Mouse (Mus musculus) testis, adult 2 months (tissue): ENCODE measurements at regions not wholly inside any gene's neighbourhood (a gene's known extent, or its start where the extent isn't known, plus 50 kb on each side); places are given as distances from the start of the nearest gene placed in this dataset.

Source experiments
- H3K27ac ChIP-seq: fragments of 200-500 bp; 2 replicates; pipeline ENCODE4 v1.5.1; 2012; ENCODE audit warnings: low read depth, low read length; ENCODE audit not compliant: control insufficient read depth, insufficient read depth
- H3K27me3 ChIP-seq: fragments of 200-500 bp; 2 replicates; pipeline ENCODE4 v1.6.1; 2012; ENCODE audit warnings: mild to moderate bottlenecking, low read length, moderate library complexity; ENCODE audit not compliant: control insufficient read depth, insufficient read depth
- H3K36me3 ChIP-seq: fragments of 200-500 bp; 2 replicates; pipeline ENCODE4 v1.6.1; 2012; ENCODE audit warnings: mild to moderate bottlenecking, low read length; ENCODE audit not compliant: control insufficient read depth, insufficient read depth
- H3K4me1 ChIP-seq: fragments of 200-500 bp; 2 replicates; pipeline ENCODE4 v1.6.1; 2012; ENCODE audit warnings: low read length; ENCODE audit not compliant: control insufficient read depth, insufficient read depth
- H3K4me3 ChIP-seq: fragments of 200-500 bp; 2 replicates; pipeline ENCODE4 v1.5.1; 2012; ENCODE audit warnings: low read depth, mild to moderate bottlenecking, low read length, moderate library complexity, mixed read lengths; ENCODE audit not compliant: control insufficient read depth
- CTCF ChIP-seq: fragments of 200-500 bp; IDR thresholded peaks from 2 replicates; pipeline ENCODE4 v1.5.1; 2012; ENCODE audit warnings: low read depth, mild to moderate bottlenecking, inconsistent platforms, low read length, moderate library complexity; ENCODE audit not compliant: control insufficient read depth, insufficient read depth, insufficient replicate concordance
- POLR2A ChIP-seq: fragments of 200-500 bp; IDR thresholded peaks from 2 replicates; pipeline ENCODE4 v1.6.1; 2012; ENCODE audit warnings: low read depth, mild to moderate bottlenecking, inconsistent platforms, low read length, moderate library complexity; ENCODE audit not compliant: control insufficient read depth

GRCm38 (mm10) chr2:173351831-173352755 is 75.8 kb upstream of the Pmepa1 start:
- Histone ChIP-seq H3K4me1 (no peaks in the 10 kb centered on the region; the same call in 1 of the 2 replicates), H3K4me3 (no peak overlapping the region), H3K27ac (peak overlapping the region; percentile 59), H3K27me3 (no peaks in the 10 kb centered on the region), H3K36me3 (no peaks in the 10 kb centered on the region)
- no peak for TF ChIP-seq POLR2A
- no peak for TF ChIP-seq CTCF

GRCm38 (mm10) chr2:173352756-173353139 is 76.4 kb upstream of the Pmepa1 start:
- TF ChIP-seq CTCF: no peak
- TF ChIP-seq POLR2A: no peak
- Histone ChIP-seq H3K27ac (peak overlapping the region; percentile 59), H3K36me3 (no peaks in the 10 kb centered on the region), H3K4me3 (no peak overlapping the region), H3K4me1 (no peaks in the 10 kb centered on the region; the same call in 1 of the 2 replicates), H3K27me3 (no peaks in the 10 kb centered on the region)

- Histone ChIP-seq H3K27ac (no peak overlapping the region), H3K4me1 (no peaks in the 10 kb centered on the region; the same call in 1 of the 2 replicates), H3K36me3 (no peaks in the 10 kb centered on the region)
These were observed 77.3 kb upstream of the Pmepa1 start for GRCm38 (mm10) chr2:173353435-173354241.

GRCm38 (mm10) chr2:173356786-173357185 is 80.5 kb upstream of the Pmepa1 start:
- H3K36me3 ChIP-seq: no peaks in the 10 kb centered on the region
- H3K27me3 ChIP-seq: no peaks in the 10 kb centered on the region
- no peak overlapping the region for H3K27ac ChIP-seq
- no peaks in the 10 kb centered on the region; the same call in 1 of the 2 replicates for H3K4me1 ChIP-seq
- no peak for TF ChIP-seq CTCF
- TF ChIP-seq POLR2A: no peak
- H3K4me3 ChIP-seq: no peak overlapping the region

More at GRCm38 (mm10) chr2:173353435-173354241, 77.3 kb upstream of the Pmepa1 start:
- TF ChIP-seq POLR2A (no peak), CTCF (no peak)
- H3K27me3 ChIP-seq: no peaks in the 10 kb centered on the region
- H3K4me3 ChIP-seq: no peak overlapping the region

DNA sequence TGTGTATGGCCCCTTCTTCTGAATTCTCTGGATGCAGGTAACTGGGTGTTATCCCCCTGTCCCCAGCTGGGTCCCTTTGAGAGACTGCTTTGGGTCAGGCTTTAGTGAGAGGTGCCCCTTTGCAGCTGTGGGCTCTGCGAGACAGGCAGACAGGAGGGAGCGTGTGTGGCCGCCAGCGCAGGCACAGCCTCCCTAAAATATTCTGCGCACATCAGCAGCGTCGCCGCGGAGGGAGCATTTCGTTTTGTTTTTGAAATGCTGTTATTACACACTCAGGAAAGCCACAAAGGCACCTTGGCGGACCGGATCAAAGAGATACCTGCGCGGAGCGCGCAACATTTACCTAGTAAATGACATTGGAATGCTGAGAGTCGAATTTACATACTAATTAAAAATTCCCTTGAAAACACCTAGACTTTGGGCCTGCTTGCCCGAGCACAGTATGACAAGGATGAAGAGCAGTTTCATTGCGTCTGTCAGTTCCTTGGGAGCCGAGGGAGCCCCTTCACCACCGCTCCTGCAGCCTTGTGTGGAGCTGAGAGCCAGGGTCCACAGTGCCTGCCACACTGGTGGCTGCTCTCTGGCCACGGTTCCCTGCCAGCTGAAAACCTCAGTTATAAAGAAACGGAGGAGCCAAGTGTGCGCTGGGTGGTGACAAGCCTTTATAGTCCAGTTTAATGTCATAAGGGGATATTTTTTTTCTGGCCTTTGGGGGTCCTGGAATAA is 89.3 kb upstream of the Pmepa1 start:
- H3K4me1 ChIP-seq: no peaks in the 10 kb centered on the region
- no peaks in the 10 kb centered on the region for H3K36me3 ChIP-seq
- no peak overlapping the region for H3K27ac ChIP-seq
- TF ChIP-seq POLR2A: no peak
- TF ChIP-seq CTCF: no peak
- no peak overlapping the region for H3K4me3 ChIP-seq
- no peaks in the 10 kb centered on the region for H3K27me3 ChIP-seq

DNA sequence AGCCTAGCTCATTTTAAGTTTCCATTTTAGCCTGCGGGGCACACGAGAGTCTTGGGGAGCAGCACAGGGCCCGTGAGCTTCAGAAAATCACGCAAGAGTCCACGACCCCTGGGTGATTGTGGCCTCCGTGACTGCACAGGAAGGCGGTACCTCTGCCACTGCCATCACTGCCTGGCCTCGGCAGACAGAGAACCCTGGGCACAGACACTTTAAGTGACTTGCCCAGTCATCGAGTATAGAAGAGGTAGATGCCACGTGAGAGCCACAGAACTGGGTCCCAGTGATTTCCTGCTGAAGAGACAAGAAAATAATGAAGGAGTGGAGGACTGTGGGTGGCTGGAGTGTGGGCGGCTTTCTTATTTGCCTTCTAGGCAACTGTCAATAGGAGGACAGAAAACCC is 90.4 kb upstream of the Pmepa1 start:
- Histone ChIP-seq H3K27me3 (no peaks in the 10 kb centered on the region), H3K4me3 (no peak overlapping the region), H3K4me1 (no peaks in the 10 kb centered on the region), H3K36me3 (no peaks in the 10 kb centered on the region), H3K27ac (no peak overlapping the region)
- TF ChIP-seq POLR2A: no peak
- TF ChIP-seq CTCF: no peak
